Mouse (Mus musculus): ENCODE results near the gene Zrsr1. TPM values are rescaled to one million over a fixed set of nuclear protein-coding genes. Genes with fewer than 3 reads are reported as not detected.

Gene Zrsr1
- polyA plus RNA-seq, 1 experiment: 34.0 TPM

DNA sequence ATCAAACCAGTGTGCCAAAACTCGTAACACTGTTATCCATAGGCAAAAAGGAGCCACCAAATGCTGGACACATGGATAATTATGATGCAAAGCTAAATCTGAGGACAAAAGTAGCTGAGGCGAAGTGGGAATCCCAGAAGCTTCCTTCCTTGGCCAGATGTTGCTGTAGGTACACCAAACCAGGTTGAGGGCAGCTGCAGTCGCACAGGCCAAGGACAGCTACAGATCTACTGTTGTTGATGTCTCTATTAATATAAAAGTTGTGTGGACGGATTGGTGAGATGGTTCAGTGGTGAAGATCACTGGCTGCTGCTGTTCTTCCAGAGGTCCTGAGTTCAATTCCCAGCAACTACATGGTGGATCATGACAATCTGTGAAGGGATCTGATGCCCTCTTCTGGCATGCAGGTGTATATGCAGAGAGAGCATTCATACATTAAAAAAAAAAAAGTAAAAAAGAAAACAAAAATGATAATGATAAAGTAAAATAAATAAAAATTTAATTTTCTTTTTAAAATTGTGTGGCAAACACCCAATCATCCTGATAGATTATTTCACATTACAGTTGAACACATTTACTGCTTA, 13.9 kb upstream of the Zrsr1 start:
- no peak for TF ChIP-seq POLR2A (IDR thresholded peaks at IDR 0.05; ENCODE audit: borderline replicate concordance, control insufficient read depth, low read depth, low read length)
- TF ChIP-seq CTCF (IDR thresholded peaks at IDR 0.05; ENCODE audit: control insufficient read depth, insufficient read depth, low read length): 0 out of 2 replicates have a peak, but pooled peaks have one; percentile 12
- no peak overlapping the region for H3K4me3 ChIP-seq (replicated peaks; ENCODE audit: control insufficient read depth, low read depth, low read length)
- H3K4me1 ChIP-seq (ENCODE audit: control insufficient read depth, insufficient read depth, low read length): no peaks in the 10 kb centered on the region
- 80% methylated on average over 4 of the region's 4 CpGs for WGBS
- H3K27ac ChIP-seq (ENCODE audit: control insufficient read depth, insufficient read depth, low read depth, low read length, poor library complexity): no peak overlapping the region

DNA sequence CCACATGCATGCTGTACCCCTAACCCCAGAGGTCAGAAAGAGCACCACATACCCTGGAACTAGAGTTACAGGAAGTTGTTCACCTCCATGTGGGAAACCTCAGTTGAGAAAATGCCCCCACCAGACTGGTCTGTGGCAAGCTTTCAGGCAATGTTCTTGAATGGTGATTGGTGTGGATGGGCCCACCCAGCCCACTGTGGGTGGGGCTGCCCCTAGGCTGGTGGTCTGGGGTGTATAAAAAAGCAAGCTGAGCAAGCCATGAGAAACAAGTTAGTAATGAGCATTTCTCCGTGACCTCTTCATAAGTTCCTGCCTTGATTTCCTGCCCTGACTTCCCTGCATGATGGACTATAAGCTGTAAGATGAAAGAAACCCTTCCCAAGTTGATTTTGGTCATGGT, 9.7 kb upstream of the Zrsr1 start:
- no peaks in the 10 kb centered on the region for H3K4me1 ChIP-seq (ENCODE audit: control insufficient read depth, insufficient read depth, low read length)
- no peak overlapping the region for H3K4me3 ChIP-seq (replicated peaks; ENCODE audit: control insufficient read depth, low read depth, low read length)
- TF ChIP-seq CTCF (IDR thresholded peaks at IDR 0.05; ENCODE audit: control insufficient read depth, insufficient read depth, low read length) (no peak), POLR2A (IDR thresholded peaks at IDR 0.05; ENCODE audit: borderline replicate concordance, control insufficient read depth, low read depth, low read length) (no peak)
- H3K27ac ChIP-seq (ENCODE audit: control insufficient read depth, insufficient read depth, low read depth, low read length, poor library complexity): no peak overlapping the region
- 69% methylated on average over 1 of the region's 1 CpGs for WGBS

GRCm38 (mm10) chr11:22964401-22964800, 7.4 kb upstream of the Zrsr1 start:
- Histone ChIP-seq H3K4me3 (replicated peaks; ENCODE audit: control insufficient read depth, low read depth, low read length) (no peak overlapping the region), H3K27ac (ENCODE audit: control insufficient read depth, insufficient read depth, low read depth, low read length, poor library complexity) (no peak overlapping the region), H3K4me1 (ENCODE audit: control insufficient read depth, insufficient read depth, low read length) (no peaks in the 10 kb centered on the region)
- TF ChIP-seq CTCF (IDR thresholded peaks at IDR 0.05; ENCODE audit: control insufficient read depth, insufficient read depth, low read length) (no peak), POLR2A (IDR thresholded peaks at IDR 0.05; ENCODE audit: borderline replicate concordance, control insufficient read depth, low read depth, low read length) (no peak)
- 89% methylated on average over 4 of the region's 4 CpGs for WGBS

DNA sequence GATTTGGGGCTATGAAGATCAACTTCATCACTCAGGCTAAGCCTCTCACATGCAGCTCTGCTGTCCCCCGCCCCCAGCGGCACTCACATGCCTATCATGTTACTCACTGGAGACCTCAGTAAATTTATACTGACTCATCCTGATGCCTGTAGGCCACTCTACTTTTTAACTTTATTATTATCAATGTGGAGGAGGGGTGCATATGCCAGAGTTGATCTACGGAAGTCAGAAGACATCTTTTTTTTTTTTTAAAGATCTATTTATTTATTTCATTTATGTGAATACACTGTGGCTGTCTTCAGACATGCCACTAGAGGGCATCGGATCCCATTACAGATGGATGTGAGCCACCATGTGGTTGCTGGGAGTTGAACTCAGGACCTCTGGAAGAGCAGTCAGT, 6.3 kb upstream of the Zrsr1 start:
- no peaks in the 10 kb centered on the region for H3K4me1 ChIP-seq (ENCODE audit: control insufficient read depth, insufficient read depth, low read length)
- TF ChIP-seq POLR2A (IDR thresholded peaks at IDR 0.05; ENCODE audit: borderline replicate concordance, control insufficient read depth, low read depth, low read length): no peak
- no peak overlapping the region for H3K27ac ChIP-seq (ENCODE audit: control insufficient read depth, insufficient read depth, low read depth, low read length, poor library complexity)
- 81% methylated on average over 4 of the region's 4 CpGs for WGBS
- H3K4me3 ChIP-seq (replicated peaks; ENCODE audit: control insufficient read depth, low read depth, low read length): no peak overlapping the region

DNA sequence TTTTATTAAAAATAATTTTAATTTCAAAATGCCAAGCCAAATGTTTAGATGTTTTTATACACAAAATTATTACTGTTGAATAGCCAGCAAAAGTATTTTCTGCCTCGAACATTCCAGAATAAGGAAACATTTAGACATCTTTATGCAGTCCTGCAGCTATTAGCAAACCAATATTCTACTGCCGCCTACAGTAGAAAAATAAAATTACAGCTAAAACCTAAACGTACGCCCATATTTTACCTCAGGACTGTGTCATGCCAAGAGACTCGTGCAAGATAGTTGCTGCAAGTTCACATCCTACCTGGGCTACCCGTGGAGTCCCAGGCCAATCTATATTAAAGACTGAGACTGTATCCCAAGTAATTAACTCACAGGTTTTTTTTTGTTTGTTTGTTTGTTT, 2.3 kb upstream of the Zrsr1 start:
- 13% methylated on average over 6 of the region's 6 CpGs for WGBS
- Histone ChIP-seq H3K4me1 (ENCODE audit: control insufficient read depth, insufficient read depth, low read length) (peaks cover 1% of the 10 kb centered on the region; the same call in 1 of the 2 replicates), H3K27ac (ENCODE audit: control insufficient read depth, insufficient read depth, low read depth, low read length, poor library complexity) (no peak overlapping the region), H3K4me3 (replicated peaks; ENCODE audit: control insufficient read depth, low read depth, low read length) (no peak overlapping the region)
- no peak for TF ChIP-seq POLR2A (IDR thresholded peaks at IDR 0.05; ENCODE audit: borderline replicate concordance, control insufficient read depth, low read depth, low read length)
- TF ChIP-seq CTCF (IDR thresholded peaks at IDR 0.05; ENCODE audit: control insufficient read depth, insufficient read depth, low read length): no peak

- 87% methylated on average over 1 of the region's 1 CpGs for WGBS
- no peak for TF ChIP-seq POLR2A (IDR thresholded peaks at IDR 0.05; ENCODE audit: borderline replicate concordance, control insufficient read depth, low read depth, low read length)
- no peak for TF ChIP-seq CTCF (IDR thresholded peaks at IDR 0.05; ENCODE audit: control insufficient read depth, insufficient read depth, low read length)
- peaks cover 1% of the 10 kb centered on the region; the same call in 1 of the 2 replicates for H3K4me1 ChIP-seq (ENCODE audit: control insufficient read depth, insufficient read depth, low read length)
- no peak overlapping the region for H3K27ac ChIP-seq (ENCODE audit: control insufficient read depth, insufficient read depth, low read depth, low read length, poor library complexity)
- no peak overlapping the region for H3K4me3 ChIP-seq (replicated peaks; ENCODE audit: control insufficient read depth, low read depth, low read length)
Measured at GRCm38 (mm10) chr11:22970546-22970945, 1.3 kb upstream of the Zrsr1 start.

GRCm38 (mm10) chr11:22972746-22973526, 1.1 kb downstream of the Zrsr1 start:
- WGBS: 45% methylated on average over 45 of the region's 46 CpGs
- TF ChIP-seq POLR2A (IDR thresholded peaks at IDR 0.05; ENCODE audit: borderline replicate concordance, control insufficient read depth, low read depth, low read length) (peak; percentile 64; the same call in 1 of the 2 replicates), CTCF (IDR thresholded peaks at IDR 0.05; ENCODE audit: control insufficient read depth, insufficient read depth, low read length) (no peak)
- Histone ChIP-seq H3K4me3 (replicated peaks; ENCODE audit: control insufficient read depth, low read depth, low read length) (peak overlapping the region; percentile 75), H3K27ac (ENCODE audit: control insufficient read depth, insufficient read depth, low read depth, low read length, poor library complexity) (peak overlapping the region; percentile 80), H3K4me1 (ENCODE audit: control insufficient read depth, insufficient read depth, low read length) (peaks cover 1% of the 10 kb centered on the region; the same call in 1 of the 2 replicates)

GRCm38 (mm10) chr11:22973599-22973998, 1.8 kb downstream of the Zrsr1 start:
- Histone ChIP-seq H3K27ac (ENCODE audit: control insufficient read depth, insufficient read depth, low read depth, low read length, poor library complexity) (peak overlapping the region; percentile 58; the same call in 1 of the 2 replicates), H3K4me3 (replicated peaks; ENCODE audit: control insufficient read depth, low read depth, low read length) (peak overlapping the region; percentile 66), H3K4me1 (ENCODE audit: control insufficient read depth, insufficient read depth, low read length) (peaks cover 1% of the 10 kb centered on the region; the same call in 1 of the 2 replicates)
- 43% methylated on average over 14 of the region's 14 CpGs for WGBS
- TF ChIP-seq CTCF (IDR thresholded peaks at IDR 0.05; ENCODE audit: control insufficient read depth, insufficient read depth, low read length) (no peak), POLR2A (IDR thresholded peaks at IDR 0.05; ENCODE audit: borderline replicate concordance, control insufficient read depth, low read depth, low read length) (no peak)

All from bone marrow, adult 2 months (tissue).